In the genomic region with DNA sequence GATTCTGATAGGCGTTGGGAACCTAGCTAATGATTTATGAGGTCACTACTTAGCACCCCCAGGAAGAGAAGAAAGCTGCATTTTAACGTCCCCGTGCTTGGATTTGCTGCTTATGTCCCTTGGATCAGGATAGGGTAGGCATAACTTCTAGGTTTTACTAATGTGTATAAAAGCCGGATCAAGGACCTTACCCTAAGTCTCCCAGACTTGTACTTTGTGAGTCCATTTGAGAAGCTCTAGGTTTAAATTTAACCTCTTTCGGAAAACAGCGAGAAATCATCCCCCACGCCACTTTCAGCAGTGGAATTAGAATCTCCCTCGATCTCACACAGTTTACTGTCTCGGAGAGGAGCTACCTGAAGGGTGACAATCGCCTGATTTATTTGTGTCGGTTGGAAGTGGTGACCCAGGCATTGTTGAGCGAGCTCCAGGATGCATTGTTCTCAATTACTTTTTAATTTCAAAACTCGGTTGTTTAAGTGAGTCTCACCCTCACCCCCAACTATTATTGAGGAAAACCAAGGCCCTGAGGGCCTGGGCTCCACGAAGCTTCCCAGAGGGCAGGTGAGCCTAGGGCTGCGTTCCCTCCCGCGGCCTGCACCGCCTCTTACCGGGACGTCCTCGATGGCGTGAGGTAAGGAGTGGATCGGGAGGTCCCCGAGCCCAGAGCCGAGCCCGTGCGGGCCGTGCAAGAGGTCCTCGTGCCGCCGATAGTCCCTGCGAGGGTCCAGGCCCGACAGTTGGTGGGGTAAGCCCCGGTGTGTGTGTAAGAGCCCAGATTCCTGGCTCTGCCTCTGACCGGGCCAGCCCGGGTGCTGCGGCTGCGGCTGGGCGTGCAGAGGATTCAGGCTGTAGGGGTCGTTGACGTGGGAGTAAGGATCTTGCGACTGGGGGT, we compare ENCODE assay signal across 9 mouse cellular contexts. TPM values are rescaled to one million over a fixed set of nuclear protein-coding genes. Genes with fewer than 3 reads are reported as not detected.
A peak's percentile ranks its signal among the peaks of the same experiment; 100 is the strongest.
DNase-seq lines count a peak whose midpoint lies in the region; ATAC-seq lines count a peak whose summit lies in the region.
"Had no signal": no experiment of that assay in that cellular context is flagged by ENCODE, and none has a peak within 500 bp of the region (broad histone marks: within the 10 kb centered on the region; RNA-seq: fewer than 3 reads in every experiment).

No protein-coding gene starts in this region.

- ATAC-seq in liver, embryonic 11.5 days (replicated peaks; ENCODE audit: low FRiP score): no peak
- ATAC-seq in liver, embryonic 12.5 days: no peak
- ATAC-seq in embryonic facial prominence, embryonic 15.5 days (ENCODE audit: insufficient number of reproducible peaks, low FRiP score, low TSS enrichment, low read depth): no peak
- ATAC-seq in limb, embryonic 11.5 days (ENCODE audit: insufficient number of reproducible peaks, low FRiP score, low TSS enrichment, low read depth): peak; percentile 14; the same call in 1 of the 2 replicates
- ATAC-seq in stomach, embryonic 15.5 days (ENCODE audit: insufficient read depth, low FRiP score, low read depth): no peak
- ATAC-seq in erythroblast, adult 5-6 weeks (replicated peaks; ENCODE audit: low FRiP score, poor library complexity, severe bottlenecking): no peak

- no peak overlapping the region for H3K4me3 ChIP-seq in liver, embryonic 11.5 days (ENCODE audit: low read depth, low read length)
- H3K4me3 ChIP-seq in liver, embryonic 12.5 days: no peak overlapping the region
- peak overlapping the region; percentile 60 for H3K4me3 ChIP-seq in embryonic facial prominence, embryonic 15.5 days (replicated peaks)
- peak overlapping the region; percentile 56 for H3K4me3 ChIP-seq in limb, embryonic 11.5 days (ENCODE audit: low read depth, low read length)
- peak overlapping the region; percentile 14 for H3K4me3 ChIP-seq in stomach, embryonic 15.5 days (replicated peaks)

- no peak overlapping the region for H3K27ac ChIP-seq in liver, embryonic 11.5 days (ENCODE audit: low read depth, low read length)
- H3K27ac ChIP-seq in liver, embryonic 12.5 days: no peak overlapping the region
- peak overlapping the region; percentile 77 for H3K27ac ChIP-seq in embryonic facial prominence, embryonic 15.5 days (replicated peaks)
- H3K27ac ChIP-seq in limb, embryonic 11.5 days (replicated peaks; ENCODE audit: low read depth, low read length): peak overlapping the region; percentile 47; the same call in 1 of the 2 replicates
- H3K27ac ChIP-seq in stomach, embryonic 15.5 days: no peak overlapping the region
- H3K27ac ChIP-seq: macrophage had no signal

- H3K9ac ChIP-seq in liver, embryonic 11.5 days (ENCODE audit: low read depth, low read length): no peak overlapping the region
- H3K9ac ChIP-seq in liver, embryonic 12.5 days: no peak overlapping the region
- H3K9ac ChIP-seq in embryonic facial prominence, embryonic 15.5 days: peak overlapping the region; percentile 54
- H3K9ac ChIP-seq in limb, embryonic 11.5 days (ENCODE audit: low read length): peak overlapping the region; percentile 53
- H3K9ac ChIP-seq in stomach, embryonic 15.5 days: 0 out of 2 replicates have a peak overlapping the region, but pooled peaks have one; percentile 9

- 2% methylated on average over 42 of the region's 42 CpGs for WGBS in liver, embryonic 11.5 days
- WGBS in liver, embryonic 12.5 days (ENCODE audit: insufficient replicate concordance): 3% methylated on average over 42 of the region's 42 CpGs
- WGBS in embryonic facial prominence, embryonic 15.5 days: 5% methylated on average over 42 of the region's 42 CpGs
- under 1% methylated on average over 41 of the region's 42 CpGs for WGBS in limb, embryonic 11.5 days
- WGBS in stomach, embryonic 15.5 days: 4% methylated on average over 42 of the region's 42 CpGs

- peak; percentile 44 for DNase-seq in liver, embryonic 11.5 days (ENCODE audit: low spot score)
- DNase-seq in limb, embryonic 11.5 days (ENCODE audit: low spot score): peak; percentile 68
- DNase-seq in T-cell, adult 2 months (ENCODE audit: low spot score): no peak
- no peak for DNase-seq in frontal cortex, postnatal 25 days (ENCODE audit: low spot score in 2 of 2)

- peaks cover 95% of the 10 kb centered on the region for H3K27me3 ChIP-seq in liver, embryonic 11.5 days (replicated peaks; ENCODE audit: control insufficient read depth, insufficient read depth, low read length)
- peaks cover 94% of the 10 kb centered on the region for H3K27me3 ChIP-seq in liver, embryonic 12.5 days (replicated peaks)
- peaks cover 33% of the 10 kb centered on the region for H3K27me3 ChIP-seq in embryonic facial prominence, embryonic 15.5 days
- peaks cover 19% of the 10 kb centered on the region for H3K27me3 ChIP-seq in limb, embryonic 11.5 days (ENCODE audit: control insufficient read depth, insufficient read depth, low read length)
- H3K27me3 ChIP-seq in stomach, embryonic 15.5 days (replicated peaks): peaks cover 69% of the 10 kb centered on the region

- 0 out of 2 replicates have a peak, but pooled peaks cover 3% of the 10 kb centered on the region for H3K4me1 ChIP-seq in liver, embryonic 11.5 days (replicated peaks; ENCODE audit: control insufficient read depth, insufficient read depth, low read length)
- peaks cover 15% of the 10 kb centered on the region for H3K4me1 ChIP-seq in liver, embryonic 12.5 days
- peaks cover 10% of the 10 kb centered on the region for H3K4me1 ChIP-seq in embryonic facial prominence, embryonic 15.5 days
- peaks cover 6% of the 10 kb centered on the region; the same call in 1 of the 2 replicates for H3K4me1 ChIP-seq in limb, embryonic 11.5 days (ENCODE audit: control insufficient read depth, insufficient read depth, low read length)
- peaks cover 24% of the 10 kb centered on the region for H3K4me1 ChIP-seq in stomach, embryonic 15.5 days

- H3K4me2 ChIP-seq in liver, embryonic 11.5 days: no peak overlapping the region
- no peak overlapping the region for H3K4me2 ChIP-seq in liver, embryonic 12.5 days
- peak overlapping the region; percentile 64 for H3K4me2 ChIP-seq in embryonic facial prominence, embryonic 15.5 days (replicated peaks)
- H3K4me2 ChIP-seq in limb, embryonic 11.5 days (ENCODE audit: low read depth, severe bottlenecking): peak overlapping the region; percentile 61
- H3K4me2 ChIP-seq in stomach, embryonic 15.5 days: no peak overlapping the region

- no peaks in the 10 kb centered on the region for H3K9me3 ChIP-seq in liver, embryonic 11.5 days (ENCODE audit: control insufficient read depth, low read length)
- no peaks in the 10 kb centered on the region for H3K9me3 ChIP-seq in liver, embryonic 12.5 days (replicated peaks)
- H3K9me3 ChIP-seq in embryonic facial prominence, embryonic 15.5 days (replicated peaks): no peaks in the 10 kb centered on the region
- no peaks in the 10 kb centered on the region for H3K9me3 ChIP-seq in limb, embryonic 11.5 days (ENCODE audit: control insufficient read depth, low read length)
- H3K9me3 ChIP-seq in stomach, embryonic 15.5 days: no peaks in the 10 kb centered on the region

- no peaks in the 10 kb centered on the region for H3K36me3 ChIP-seq in liver, embryonic 11.5 days (ENCODE audit: control insufficient read depth, insufficient read depth, low read length)
- no peaks in the 10 kb centered on the region for H3K36me3 ChIP-seq in liver, embryonic 12.5 days
- no peaks in the 10 kb centered on the region for H3K36me3 ChIP-seq in embryonic facial prominence, embryonic 15.5 days
- H3K36me3 ChIP-seq in limb, embryonic 11.5 days (ENCODE audit: control insufficient read depth, insufficient read depth, low read length): no peaks in the 10 kb centered on the region
- H3K36me3 ChIP-seq in stomach, embryonic 15.5 days: no peaks in the 10 kb centered on the region

RNA-seq across cellular contexts. Expression of a gene that starts 10.2 kb away (rescaled TPM):
- 0.22 and 0.34 TPM in 2 replicates for polyA plus RNA-seq in liver, embryonic 11.5 days (2014; fragmentation: Nextera tagmentation; extraction: Ambion mirVana)
- polyA plus RNA-seq in liver, embryonic 12.5 days (2016; fragmentation: Nextera tagmentation; extraction: Ambion mirVana): 0.07 TPM in 2 replicates
- 13.4 and 15.4 TPM in 2 replicates for polyA plus RNA-seq in embryonic facial prominence, embryonic 15.5 days (2015; fragmentation: Nextera tagmentation; extraction: Ambion mirVana)
- polyA plus RNA-seq in limb, embryonic 11.5 days (2014; fragmentation: Nextera tagmentation; extraction: Ambion mirVana): 7.2 and 7.3 TPM in 2 replicates
- 0.80 and 1.0 TPM in 2 replicates for polyA plus RNA-seq in stomach, embryonic 15.5 days (2015; fragmentation: Nextera tagmentation; extraction: Ambion mirVana)
- not detected in 2 replicates for total RNA-seq in erythroblast, adult 5-6 weeks (2015; ENCODE audit: low replicate concordance)
- total RNA-seq in erythroblast, adult 5-6 weeks (2017; ENCODE audit: low replicate concordance): not detected in 2 replicates

Comparison
In these comparisons a context has a peak if more than half of its experiments do, and no peak if none do; other contexts are left out.
1. DNase-seq: peak in liver, embryonic 11.5 days (single experiment) and limb, embryonic 11.5 days (single experiment); none in T-cell, adult 2 months (single experiment) and frontal cortex, postnatal 25 days (0 of 2).
2. H3K27ac ChIP-seq: peak in embryonic facial prominence, embryonic 15.5 days (single experiment) and limb, embryonic 11.5 days (single experiment); none in liver, embryonic 11.5 days (single experiment), liver, embryonic 12.5 days (single experiment) and stomach, embryonic 15.5 days (single experiment).
3. H3K4me2 ChIP-seq: peak in embryonic facial prominence, embryonic 15.5 days (single experiment) and limb, embryonic 11.5 days (single experiment); none in liver, embryonic 11.5 days (single experiment), liver, embryonic 12.5 days (single experiment) and stomach, embryonic 15.5 days (single experiment).
4. H3K4me3 ChIP-seq: peak in embryonic facial prominence, embryonic 15.5 days (single experiment), limb, embryonic 11.5 days (single experiment) and stomach, embryonic 15.5 days (single experiment); none in liver, embryonic 11.5 days (single experiment) and liver, embryonic 12.5 days (single experiment).
5. H3K9ac ChIP-seq: peak in embryonic facial prominence, embryonic 15.5 days (single experiment), limb, embryonic 11.5 days (single experiment) and stomach, embryonic 15.5 days (single experiment); none in liver, embryonic 11.5 days (single experiment) and liver, embryonic 12.5 days (single experiment).